Mouse (Mus musculus) urinary bladder, postnatal 4 days (tissue): ENCODE data around the gene Ntm.

Experiments
- DNase-seq, 2 experiments: peaks; one replicate each; pipeline ENCODE4 v3.0.0; 2021 to 2022; ENCODE audit warnings: low spot score in 2 of 2

The Ntm gene

DNA sequence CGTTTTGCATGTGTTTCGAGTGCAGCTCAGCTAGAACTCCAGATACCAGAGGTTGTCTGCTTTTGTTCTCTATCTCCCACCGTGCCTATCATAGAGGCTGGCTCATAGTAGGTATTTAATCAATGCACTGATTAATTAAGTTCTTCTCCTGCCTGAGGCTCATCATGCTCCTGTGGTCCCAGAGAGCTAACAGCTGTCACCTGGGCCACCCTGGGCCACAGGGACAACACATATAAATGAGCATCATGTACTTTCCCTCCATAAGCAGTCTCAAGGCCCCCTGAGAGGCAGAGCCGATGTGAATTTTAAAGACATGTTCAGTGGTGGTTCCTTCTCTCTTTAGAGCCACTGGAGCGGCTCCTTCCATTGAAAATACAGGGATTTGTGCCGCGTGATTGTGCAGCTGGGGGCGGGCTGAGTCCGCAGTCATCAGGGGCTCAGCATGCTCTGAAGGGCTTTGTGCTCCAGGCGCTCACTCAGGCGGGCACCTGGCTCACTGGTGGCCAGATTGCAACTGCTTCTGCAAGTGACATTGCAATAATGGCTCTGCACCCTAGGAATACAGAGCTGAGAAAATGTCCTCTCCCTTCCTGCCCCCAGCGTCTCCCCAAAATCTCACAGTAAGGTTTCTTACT is 160.8 kb downstream of the Ntm start:
- no peak for DNase-seq

GRCm38 (mm10) chr9:29796281-29796680 is 166.7 kb downstream of the Ntm start:
- no peak for DNase-seq

GRCm38 (mm10) chr9:29791199-29791915 is 171.6 kb downstream of the Ntm start:
- no peak for DNase-seq

DNA sequence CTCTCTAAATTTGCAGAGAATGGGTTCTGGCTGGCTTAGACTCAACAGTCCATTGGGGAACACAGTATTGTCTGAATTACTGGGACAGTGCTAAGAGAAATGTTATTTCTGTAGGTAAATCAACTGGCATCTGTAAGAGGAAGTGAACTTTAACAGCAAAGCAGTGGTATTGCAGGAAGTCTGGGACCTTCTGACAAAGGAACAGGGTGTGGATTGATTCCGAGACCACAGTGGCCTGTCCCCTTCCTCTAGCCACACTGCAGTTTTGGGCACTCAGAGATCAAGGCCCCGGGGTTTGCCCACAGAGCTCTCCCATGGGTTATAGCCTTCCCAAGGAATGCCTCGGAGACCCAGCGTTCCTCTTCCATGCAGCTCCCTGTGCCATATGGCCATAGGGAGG is 172.9 kb downstream of the Ntm start:
- no peak for DNase-seq

DNA sequence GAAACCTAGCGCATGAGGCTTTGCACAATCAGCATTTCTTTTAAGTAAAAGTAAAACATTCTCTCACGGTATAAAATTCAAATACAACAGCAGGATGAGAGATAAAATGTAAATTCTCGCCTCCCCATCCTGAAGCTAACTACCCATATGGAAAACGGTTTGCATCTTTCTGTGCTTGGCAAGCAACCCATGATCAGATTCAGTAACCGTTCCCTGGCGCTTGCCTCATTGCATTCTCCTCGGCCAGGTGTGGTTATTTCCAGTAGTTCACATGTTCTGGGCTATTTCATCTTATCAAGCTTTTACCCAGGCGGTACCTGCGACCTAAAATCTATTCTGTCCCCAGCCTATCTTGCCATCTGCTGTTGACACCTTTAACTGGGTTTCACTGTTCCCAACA is 174.1 kb downstream of the Ntm start:
- no peak for DNase-seq

- DNase-seq, result no peak
Observed at GRCm38 (mm10) chr9:29787408-29787807, 175.5 kb downstream of the Ntm start.

DNA sequence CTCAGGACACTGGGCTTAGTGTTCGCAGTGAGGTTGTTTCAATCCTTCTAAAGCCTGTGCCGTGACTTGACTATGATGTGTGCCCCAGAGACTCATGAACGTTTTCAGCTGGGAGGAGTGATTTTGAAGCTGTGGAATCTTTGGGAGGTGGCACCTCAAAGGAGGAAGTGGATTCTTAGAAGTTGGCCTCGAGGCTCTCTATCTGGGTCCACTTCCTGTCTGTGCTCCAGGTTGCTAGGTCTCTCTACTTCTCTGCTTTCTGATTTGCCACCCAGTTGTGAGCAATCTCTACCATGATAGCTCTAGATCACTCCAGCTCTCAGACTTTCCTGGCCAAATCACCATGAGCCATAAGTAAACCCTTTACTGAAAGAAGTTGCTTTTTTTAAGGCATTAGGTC is 180.2 kb downstream of the Ntm start:
- DNase-seq, result no peak

GRCm38 (mm10) chr9:29779739-29780138 is 183.2 kb downstream of the Ntm start:
- no peak for DNase-seq

DNA sequence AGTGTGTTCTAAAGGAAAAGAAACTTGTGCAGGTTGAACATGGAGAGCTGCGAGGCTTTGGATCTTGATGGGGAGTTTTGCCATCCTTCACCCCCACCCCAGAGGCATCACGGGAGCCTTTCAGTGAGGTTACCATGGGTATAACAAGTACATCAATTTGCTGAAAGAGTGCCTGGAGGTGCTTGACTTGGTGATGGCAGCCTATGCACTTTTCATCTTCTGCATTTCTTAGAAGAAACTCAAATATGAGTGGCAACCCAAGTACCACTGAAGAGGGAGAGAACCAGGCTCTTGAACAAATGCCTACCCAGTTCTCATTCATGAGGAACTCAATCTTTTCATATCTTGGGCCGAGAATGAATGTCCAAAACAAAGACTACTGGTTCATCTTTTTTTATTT is 186.0 kb downstream of the Ntm start:
- no peak for DNase-seq

GRCm38 (mm10) chr9:29776542-29776941 is 186.4 kb downstream of the Ntm start:
- DNase-seq, result no peak

DNA sequence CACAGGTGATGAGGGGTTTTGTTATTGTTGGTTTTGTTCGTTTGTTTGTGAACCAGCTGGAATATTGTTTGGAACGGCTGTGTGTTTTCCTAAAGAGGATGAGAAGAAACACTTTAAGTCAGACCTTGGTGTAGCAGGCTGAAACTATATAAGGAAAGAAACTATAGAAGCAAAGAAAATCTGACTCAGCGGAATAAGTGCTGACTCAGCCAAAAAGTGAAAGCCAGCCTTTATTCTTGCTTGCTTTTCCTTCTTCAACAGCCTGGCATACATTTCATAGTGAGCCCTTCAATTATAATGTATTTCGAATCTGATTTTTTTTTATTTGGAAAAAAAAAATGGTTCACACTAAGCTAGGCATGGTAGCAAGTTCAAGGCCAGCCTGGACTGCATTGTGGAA is 186.9 kb downstream of the Ntm start:
- no peak for DNase-seq

- no peak for DNase-seq
Observed at GRCm38 (mm10) chr9:29772625-29773388, 190.1 kb downstream of the Ntm start.

DNA sequence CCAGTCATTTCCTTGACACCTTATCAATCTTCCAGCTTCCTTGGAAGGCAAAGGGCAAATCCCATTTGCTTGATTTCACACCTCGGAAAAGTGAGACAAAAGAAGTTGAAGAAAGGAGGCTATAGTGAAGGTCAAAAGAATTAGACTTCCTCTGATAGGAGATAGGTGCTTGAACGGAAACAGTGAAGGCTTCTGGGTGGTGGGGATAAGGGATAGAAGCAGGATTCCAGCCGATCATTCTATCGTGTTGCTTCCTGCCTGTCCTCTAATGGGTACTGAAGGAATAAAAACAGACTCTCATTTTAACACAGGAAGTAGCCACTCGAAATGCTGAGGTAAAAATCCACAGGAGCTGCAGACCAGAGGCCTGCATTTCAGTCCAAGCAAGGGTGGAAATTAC is 191.1 kb downstream of the Ntm start:
- no peak for DNase-seq

- DNase-seq, result no peak
Observed at GRCm38 (mm10) chr9:29771071-29771785, 191.7 kb downstream of the Ntm start.

DNA sequence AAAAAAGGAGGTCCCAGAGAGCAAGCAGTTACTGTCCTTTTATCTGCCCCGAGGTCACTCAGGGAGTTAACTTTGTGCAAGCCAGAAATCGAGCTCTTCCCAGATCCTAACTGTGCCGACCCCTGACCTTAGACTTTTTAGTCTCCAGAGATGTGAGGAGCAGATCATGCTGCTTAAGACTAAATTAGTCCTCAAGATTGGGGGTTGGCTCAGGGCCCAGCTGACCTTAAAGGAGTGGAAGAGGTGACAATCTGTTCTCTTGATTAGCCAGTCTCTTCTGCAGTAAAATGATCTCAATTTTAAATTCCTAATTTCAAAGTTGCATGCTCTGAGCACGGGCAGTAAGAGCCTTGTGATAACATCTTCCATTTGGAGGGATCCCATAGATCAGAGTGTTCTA is 193.6 kb downstream of the Ntm start:
- DNase-seq, result no peak

DNA sequence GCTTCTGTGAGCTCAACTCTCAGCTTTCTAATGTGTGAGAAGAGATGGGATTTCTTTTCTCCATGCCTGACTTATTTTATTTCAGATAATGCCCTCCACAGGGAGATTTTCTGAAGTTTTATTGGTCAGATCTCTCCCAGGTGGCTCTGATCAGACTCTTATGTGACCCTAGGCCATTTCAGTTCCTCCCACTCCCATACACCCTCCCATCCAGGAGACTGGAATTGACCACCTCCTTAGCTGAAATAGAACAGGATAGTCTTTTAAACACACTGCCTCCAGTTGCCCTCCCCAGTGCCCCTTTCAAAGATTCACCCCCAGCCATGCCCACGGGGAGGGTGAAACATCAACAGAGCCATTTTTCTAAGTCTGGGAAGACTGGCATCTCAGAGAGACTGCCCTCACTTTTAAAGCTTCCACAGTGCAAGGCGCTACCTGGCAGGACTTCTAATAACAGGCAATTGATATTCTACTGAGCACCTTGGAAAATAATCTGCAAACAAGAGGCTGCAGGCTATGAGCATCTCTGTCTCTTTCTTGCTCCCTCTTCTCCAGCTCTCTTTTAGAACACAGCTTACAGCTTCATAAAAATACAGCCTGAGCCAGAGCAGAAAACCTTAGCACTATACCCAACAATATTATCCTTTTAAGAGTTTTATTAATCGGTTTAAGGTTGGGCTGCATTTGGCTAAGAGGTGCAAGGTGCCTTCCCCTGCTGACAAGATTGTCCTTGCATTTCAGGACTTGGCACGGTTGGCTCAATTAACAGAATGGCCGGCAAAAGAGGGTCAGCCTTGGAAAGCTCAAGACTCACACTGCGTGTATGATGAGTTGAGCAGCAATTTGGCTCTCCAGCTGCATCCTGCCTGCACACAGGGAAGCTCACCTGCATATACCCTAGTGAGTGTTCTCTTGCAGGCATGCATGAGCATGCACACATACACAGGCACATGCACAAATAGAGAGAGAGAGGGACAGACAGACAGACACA is 196.7 kb downstream of the Ntm start:
- DNase-seq, result no peak

DNA sequence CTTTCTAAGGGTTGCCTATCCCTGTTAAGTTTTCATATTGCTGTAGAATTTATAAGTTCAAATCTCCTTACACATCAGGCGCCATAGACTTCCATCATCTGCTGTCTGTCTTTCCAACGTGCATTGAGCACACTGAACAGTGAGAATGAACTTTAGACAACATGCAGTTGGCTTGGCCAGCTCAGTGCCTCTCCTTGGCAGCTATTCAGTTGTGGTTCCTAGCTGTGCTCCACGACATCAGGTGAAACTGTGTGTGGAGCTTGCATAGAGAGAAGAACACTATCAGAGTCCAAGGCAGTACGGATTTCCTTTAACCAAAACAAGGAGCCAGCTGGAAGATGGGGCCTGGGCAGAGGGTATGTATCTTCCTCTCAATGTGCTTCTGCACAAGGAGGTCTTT is 199.6 kb downstream of the Ntm start:
- no peak for DNase-seq

DNA sequence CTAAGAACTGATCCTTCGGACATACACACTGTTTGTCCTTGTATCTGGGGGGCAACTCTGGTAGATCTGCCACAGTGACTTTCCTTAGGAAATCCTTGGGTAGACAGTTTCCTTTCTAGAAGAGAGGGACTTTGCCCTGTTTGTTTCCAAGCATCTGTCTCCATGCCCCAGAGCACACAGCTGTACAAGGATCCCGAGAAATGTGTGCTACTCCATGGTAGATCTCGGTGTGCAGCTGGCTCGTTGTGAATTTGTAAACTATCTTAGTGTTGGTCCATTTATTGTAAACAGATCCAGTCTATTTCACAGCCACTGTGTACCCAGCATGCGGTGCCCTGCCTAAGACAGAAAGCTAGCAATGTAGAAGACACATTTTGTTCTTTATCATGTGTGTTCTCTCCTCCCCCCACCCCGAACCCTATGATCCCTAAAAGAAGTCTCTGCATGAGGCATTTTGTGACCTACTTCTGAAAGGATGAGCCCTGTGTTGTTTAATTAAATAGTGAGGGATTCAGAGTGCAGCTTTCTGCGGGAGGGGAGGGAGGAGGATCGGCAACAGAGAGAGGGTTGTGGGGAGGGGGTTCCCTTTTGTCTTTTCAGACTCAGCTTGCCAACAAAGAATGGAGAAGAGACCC is 200.9 kb downstream of the Ntm start:
- DNase-seq, result no peak

GRCm38 (mm10) chr9:29761511-29761910 is 201.4 kb downstream of the Ntm start:
- DNase-seq, result no peak

- DNase-seq, result no peak
Observed at GRCm38 (mm10) chr9:29759940-29760339, 203.0 kb downstream of the Ntm start.

GRCm38 (mm10) chr9:29759060-29759459 is 203.9 kb downstream of the Ntm start:
- DNase-seq, result no peak
